Mouse (Mus musculus) B cell, adult 2 months (primary cell): ENCODE measurements around the gene Tmppe.

Source experiments
- DNase-seq, 2 experiments: peaks; one replicate each; pipeline ENCODE4 v3.0.0; 2022

Gene Tmppe

DNA sequence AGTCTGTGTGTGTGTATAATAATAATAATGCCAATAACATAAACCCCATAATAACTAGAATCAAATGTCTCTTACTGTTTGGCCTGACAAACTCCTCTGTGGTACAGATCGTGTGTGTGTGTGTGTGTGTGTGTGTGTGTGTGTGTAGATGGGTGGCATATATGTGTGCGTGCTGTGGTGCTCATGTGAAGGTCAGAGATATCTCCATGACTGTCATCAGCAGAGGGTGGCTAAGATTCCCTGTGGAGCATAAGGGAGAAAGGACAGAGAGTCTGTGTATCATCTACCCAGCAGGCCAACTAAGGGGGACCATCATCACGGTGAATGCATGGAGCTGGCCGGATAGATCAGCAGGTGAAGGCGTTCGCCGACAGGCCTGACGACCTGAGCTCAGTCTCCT, 46.0 kb downstream of the Tmppe start:
- no peak for DNase-seq

DNA sequence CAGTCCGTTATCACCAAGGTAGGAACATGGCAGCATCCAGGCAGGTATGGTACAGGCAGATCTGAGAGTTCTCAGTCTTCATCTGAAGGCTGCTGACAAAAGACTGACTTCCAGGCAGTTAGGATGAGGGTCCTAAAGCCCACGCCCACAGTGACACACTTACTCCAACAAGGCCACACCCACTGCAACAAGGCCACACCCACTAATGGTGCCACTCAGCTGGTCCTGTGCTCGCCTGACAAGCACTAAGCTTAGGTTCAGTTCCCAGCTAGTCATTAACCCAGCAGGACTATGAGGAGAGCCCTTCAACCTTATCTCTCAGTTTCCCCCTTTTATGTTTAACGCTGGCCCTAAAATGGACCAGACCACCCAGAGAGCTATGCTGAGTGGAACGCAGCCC, 47.8 kb downstream of the Tmppe start:
- DNase-seq: no peak

DNA sequence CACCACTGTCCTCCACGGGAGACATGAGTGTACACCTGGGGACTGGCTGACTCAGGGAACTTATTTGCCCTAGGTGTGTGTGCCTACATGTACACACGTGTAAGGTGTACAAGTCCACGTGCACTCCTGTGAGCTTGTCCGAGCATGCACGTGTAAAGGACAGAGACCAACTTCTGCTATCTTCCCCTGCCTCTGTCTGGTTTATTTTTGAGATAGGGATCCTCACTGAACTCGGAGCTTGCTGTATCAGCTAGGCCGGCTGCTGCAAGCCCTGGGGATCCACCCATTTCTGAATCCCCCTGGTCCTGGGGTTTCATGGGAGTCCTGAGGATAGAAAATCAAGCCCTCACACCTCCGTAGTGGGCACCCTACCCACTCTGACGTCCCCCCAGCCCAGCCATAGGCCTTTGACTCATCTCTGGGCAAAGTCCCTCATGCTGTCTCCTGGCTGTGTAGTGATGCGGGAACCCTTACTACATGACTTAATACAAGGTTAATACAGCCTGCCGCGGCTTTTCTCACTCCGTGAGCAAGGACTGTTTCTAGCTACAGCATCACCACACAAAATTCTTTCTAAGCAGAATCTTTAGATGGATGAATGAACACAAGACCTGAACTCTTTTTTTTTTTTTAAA, 48.3 kb downstream of the Tmppe start:
- DNase-seq: no peak

DNA sequence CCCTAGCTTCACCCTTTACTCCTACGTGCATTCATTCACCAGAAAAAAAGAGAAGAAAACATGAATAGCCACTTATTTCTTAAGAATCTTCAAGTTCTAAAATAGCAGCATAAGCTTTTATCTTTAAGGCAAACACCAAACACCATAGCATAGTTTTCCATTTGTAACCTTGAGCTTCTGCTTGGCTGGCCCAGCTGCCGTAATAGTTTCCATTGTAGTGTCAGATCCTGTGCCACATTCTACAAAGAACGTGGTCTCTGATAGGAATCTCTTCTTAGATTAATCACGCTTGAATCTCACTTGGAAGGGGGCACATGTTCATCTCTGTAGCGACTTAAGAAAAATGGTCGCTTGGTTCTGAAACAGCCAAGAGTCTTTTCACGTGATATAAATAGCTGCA, 50.7 kb downstream of the Tmppe start:
- no peak for DNase-seq

DNA sequence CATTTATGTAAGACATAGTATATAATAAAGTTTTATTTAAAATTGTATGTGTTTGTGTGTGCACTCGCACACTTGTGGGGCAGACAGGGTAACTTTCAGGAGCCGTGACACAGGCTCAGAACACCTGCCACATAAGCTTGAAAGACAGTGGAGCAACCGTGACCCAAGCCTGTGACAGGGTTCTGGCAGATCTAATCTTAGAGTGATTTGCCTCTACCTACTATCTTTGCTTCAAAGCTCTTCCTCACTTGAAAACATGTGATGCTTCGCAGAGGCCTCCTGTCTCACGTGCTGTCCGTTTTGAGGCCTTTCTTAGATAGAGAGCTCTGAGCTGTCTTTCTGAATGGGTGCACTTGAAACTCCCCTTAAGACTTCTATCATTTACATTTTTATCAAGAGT, 51.5 kb downstream of the Tmppe start:
- no peak for DNase-seq

DNA sequence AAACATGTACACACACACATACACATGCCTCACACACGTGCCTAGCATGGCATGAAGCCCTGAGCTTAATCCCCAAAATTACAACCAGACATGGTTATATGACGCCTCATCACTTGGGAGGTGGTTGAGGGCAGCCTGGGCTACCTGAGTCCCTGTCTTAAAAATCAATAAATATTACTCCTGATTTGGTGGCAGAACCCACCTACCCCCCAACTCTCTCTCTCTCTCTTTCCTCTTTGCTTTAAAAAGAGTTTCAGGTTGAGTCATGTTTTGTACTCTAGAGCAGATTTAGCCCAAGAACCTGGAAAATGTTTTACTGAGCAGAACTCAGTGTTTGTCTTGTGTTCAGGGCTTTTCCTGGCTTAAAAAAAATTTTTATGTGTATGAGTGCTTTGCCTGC, 54.5 kb downstream of the Tmppe start:
- no peak for DNase-seq
